Mouse (Mus musculus): ENCODE data around the gene Gm9513.

The Gm9513 gene

DNA sequence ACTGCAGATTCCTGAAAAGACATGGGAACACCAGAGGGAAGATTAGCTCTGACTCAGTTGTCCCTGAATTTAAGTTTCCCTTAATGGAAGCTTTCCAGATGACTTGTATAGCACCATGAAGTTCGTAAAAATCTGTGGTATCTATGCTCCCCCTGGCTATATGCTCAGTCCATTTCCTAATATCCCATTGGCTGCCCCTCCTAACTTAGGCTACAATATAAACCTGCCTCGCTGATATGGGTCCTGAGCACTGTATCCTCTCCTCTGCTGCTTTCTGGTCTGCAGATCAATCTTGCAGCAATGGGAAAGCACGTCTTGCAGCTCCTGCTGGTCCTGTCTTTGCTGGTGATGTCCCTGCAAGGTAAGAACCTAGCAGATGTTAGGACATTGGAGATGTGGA lies at the start of gene Gm9513:
TSS of gene Gm9513 (plus strand) at position 301 of the 400 bp plus-strand sequence.
- no peak for DNase-seq (ENCODE audit: low read depth, low spot score)

DNA sequence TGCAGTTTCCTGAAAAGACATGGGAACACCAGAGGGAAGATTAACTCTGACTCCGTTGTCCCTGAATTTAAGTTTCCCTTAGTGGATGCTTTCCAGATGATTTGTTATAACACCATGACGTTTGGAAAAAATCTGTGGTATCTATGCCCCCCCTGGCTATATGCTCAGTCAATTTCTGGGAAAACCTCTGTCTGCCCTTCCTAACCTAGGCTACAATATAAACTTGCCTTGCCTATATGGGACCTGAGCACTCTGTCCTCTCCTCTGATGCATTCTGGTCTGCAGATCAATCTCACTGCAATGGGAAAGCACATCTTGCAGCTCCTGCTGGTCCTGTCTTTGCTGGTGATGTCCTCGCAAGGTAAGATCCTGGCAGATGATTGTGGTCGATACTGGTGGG lies 43.9 kb upstream of the Gm9513 start, which contains the start of gene Gm7257:
TSS of gene Gm7257 (plus strand) at position 301 of the 400 bp plus-strand sequence.
- DNase-seq (ENCODE audit: low read depth, low spot score), result no peak

DNA sequence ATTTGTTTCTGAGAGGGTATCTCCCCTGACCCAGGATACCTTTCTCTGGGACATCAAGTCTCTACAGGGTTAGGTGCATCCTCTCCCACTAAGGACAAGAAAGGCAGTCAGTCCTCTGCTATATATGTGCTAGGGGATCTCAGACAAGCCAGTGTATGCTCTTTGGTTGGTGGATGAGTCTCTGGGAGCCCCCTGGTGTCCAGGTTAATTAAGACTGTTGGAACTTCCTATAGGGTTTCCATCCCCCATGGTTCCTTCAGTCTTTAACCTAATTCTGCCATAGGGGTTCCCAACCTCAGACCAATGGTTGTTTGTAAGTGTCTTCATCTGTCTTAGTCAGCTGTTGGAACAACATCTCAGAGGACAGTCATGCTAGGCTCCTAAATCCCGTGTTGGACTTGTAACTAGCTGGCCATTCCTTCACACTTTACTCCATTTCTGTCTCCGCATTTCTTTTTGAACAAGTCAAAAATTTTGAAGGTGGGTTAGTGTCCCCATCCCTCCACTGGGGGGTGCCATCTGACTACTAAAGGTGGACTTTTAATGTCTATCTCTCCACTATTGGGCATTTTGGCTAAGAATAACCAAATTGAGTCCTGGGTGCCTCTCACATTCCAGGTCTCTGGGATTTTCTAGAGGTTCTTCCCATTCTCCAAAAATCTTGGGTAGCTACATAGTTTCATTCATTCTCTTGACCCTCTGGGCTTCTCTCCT lies 40.2 kb upstream of the Gm9513 start:
- peak; percentile 24 for DNase-seq (ENCODE audit: low read depth, low spot score)

DNA sequence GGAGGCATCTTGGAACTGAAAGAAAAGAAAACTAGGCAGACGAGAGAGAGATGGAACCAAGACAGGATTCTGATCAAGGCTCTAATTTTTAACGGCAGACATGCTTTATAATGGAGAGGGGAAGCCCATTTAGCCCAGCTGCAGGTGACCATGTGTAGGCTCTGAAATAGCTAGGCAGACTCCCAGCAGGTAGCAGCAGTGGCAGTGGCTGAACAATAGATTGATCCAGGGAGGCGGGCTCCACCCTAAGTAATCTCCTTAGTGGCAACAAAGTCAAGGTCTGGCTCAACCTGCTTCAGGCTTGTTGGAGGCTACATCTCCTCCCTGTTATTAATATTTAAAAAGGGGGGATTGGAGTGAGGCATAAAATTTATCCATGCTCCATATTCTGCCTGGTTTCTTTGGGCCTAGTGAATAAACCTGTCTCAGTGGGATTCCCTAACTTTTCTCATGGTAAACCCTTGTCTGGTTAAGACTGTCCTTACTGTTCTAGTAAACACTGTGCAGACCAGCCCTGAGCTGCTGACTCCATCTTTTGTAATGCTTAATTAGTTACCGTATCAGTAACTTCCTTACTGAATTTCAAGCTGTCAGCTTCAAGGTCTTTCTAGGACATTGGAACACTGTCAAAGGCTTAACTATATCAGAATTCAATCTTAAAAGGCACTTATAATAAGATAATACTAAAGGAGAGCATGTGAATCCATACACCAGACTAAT lies 19.2 kb downstream of the Gm9513 start:
- DNase-seq (ENCODE audit: low read depth, low spot score), result no peak

DNA sequence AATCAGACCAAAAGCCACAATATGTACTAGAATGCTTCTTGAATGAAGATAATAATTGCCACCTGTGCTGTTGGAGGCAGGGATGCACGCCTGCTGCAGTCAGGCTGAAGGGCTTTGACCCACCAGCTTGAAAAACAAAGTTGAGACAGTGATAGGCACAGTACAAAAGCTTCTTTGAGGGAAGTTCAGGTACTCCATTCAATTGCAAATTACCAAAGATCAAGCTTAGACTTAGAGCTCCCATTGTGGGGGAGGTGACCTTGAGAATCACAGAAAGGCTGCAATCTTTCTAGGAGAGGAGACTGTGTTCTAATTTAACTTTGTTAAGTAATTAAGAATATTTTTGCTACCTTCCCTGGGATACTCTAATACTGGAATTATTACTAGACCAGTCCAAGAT lies 20.4 kb downstream of the Gm9513 start:
- DNase-seq (ENCODE audit: low read depth, low spot score), result no peak

DNA sequence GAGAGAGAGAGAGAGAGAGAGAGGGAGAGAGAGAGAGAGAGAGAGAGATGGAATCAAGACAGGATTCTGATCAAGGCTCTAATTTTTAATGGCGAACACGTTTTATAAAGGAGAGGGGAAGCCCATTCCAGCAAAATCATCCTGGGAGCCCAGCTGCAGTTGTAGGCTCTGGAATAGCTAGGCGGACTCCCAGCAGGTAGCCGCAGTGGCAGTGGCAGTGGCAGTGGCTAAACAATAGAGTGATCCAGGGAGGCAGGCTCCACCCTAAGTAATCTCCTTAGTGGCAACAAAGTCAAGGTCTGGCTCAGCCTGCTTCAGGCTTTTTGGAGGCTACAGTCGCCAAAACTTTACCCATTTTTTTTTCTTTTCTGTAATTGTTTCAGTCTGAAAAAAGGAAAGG lies 28.8 kb downstream of the Gm9513 start:
- DNase-seq (ENCODE audit: low read depth, low spot score), result no peak

All from WW6 (cell line).